8 mouse cellular contexts compared by ENCODE assay signal in genomic region chr7:141562852-141563427, GRCm38 (mm10). TPM values are rescaled to one million over a fixed set of nuclear protein-coding genes. Genes with fewer than 3 reads are reported as not detected.
A peak's percentile ranks its signal among the peaks of the same experiment; 100 is the strongest.
DNase-seq lines count a peak whose midpoint lies in the region; ATAC-seq and TF ChIP-seq lines count a peak whose summit lies in the region.

No protein-coding gene starts in this region.

- 0 out of 2 replicates have a peak, but pooled peaks have one; percentile 4 for ATAC-seq in intestine, postnatal 0 days
- no peak for ATAC-seq in limb, embryonic 12.5 days (ENCODE audit: insufficient number of reproducible peaks, insufficient read depth, low FRiP score, low TSS enrichment, low read depth)
- ATAC-seq in midbrain, postnatal 0 days (ENCODE audit: low FRiP score) = peak; percentile 12; the same call in 1 of the 2 replicates

- H3K9me3 ChIP-seq in intestine, postnatal 0 days (ENCODE audit: control insufficient read depth) = no peaks in the 10 kb centered on the region
- no peaks in the 10 kb centered on the region for H3K9me3 ChIP-seq in limb, embryonic 12.5 days
- no peaks in the 10 kb centered on the region for H3K9me3 ChIP-seq in midbrain, postnatal 0 days (ENCODE audit: low read length)

- 0 out of 2 replicates have a peak, but pooled peaks have one; percentile 24 for TF ChIP-seq POLR2A in testis, adult 2 months (IDR thresholded peaks at IDR 0.05; ENCODE audit: control insufficient read depth, low read depth, low read length)

- peak; percentile 82 for DNase-seq in 3134 (ENCODE audit: extremely low read depth, insufficient read length, low spot score)
- DNase-seq in adipocyte (ENCODE audit: low spot score) = peak; percentile 57
- peak; percentile 53 for DNase-seq in embryo, embryonic 9.5 days (ENCODE audit: extremely low spot score)
- peak; percentile 98 for DNase-seq in heart, adult 11 months
- peak; percentile 65 for DNase-seq in midbrain, postnatal 0 days (ENCODE audit: low spot score)

- H3K4me2 ChIP-seq in intestine, postnatal 0 days (replicated peaks; ENCODE audit: low read depth) = peak overlapping the region; percentile 90
- peak overlapping the region; percentile 78 for H3K4me2 ChIP-seq in limb, embryonic 12.5 days
- peak overlapping the region; percentile 79 for H3K4me2 ChIP-seq in midbrain, postnatal 0 days (ENCODE audit: low read depth, low read length, poor library complexity, severe bottlenecking)

- no peak for TF ChIP-seq CTCF in intestine, postnatal 0 days (IDR thresholded peaks at IDR 0.05; ENCODE audit: low read depth)
- no peak for TF ChIP-seq CTCF in midbrain, postnatal 0 days (IDR thresholded peaks at IDR 0.05)
- no peak for TF ChIP-seq CTCF in testis, adult 2 months (IDR thresholded peaks at IDR 0.05; ENCODE audit: control insufficient read depth, insufficient read depth, insufficient replicate concordance, low read depth, low read length)

- peaks cover 3% of the 10 kb centered on the region; the same call in 1 of the 2 replicates for H3K4me1 ChIP-seq in intestine, postnatal 0 days (replicated peaks; ENCODE audit: control insufficient read depth, insufficient read depth, low read length)
- peaks cover 26% of the 10 kb centered on the region for H3K4me1 ChIP-seq in limb, embryonic 12.5 days (replicated peaks)
- peaks cover 10% of the 10 kb centered on the region; the same call in 1 of the 2 replicates for H3K4me1 ChIP-seq in midbrain, postnatal 0 days (ENCODE audit: insufficient read depth, low read length)
- H3K4me1 ChIP-seq in testis, adult 2 months (ENCODE audit: control insufficient read depth, insufficient read depth, low read length) = peaks cover 13% of the 10 kb centered on the region

- peak overlapping the region; percentile 98 for H3K4me3 ChIP-seq in intestine, postnatal 0 days (ENCODE audit: low read depth, low read length)
- H3K4me3 ChIP-seq in limb, embryonic 12.5 days (replicated peaks) = peak overlapping the region; percentile 96
- H3K4me3 ChIP-seq in midbrain, postnatal 0 days (ENCODE audit: low read depth, low read length) = peak overlapping the region; percentile 86
- H3K4me3 ChIP-seq in testis, adult 2 months (ENCODE audit: control insufficient read depth, low read depth, low read length) = peak overlapping the region; percentile 86

- peak overlapping the region; percentile 94 for H3K9ac ChIP-seq in intestine, postnatal 0 days (ENCODE audit: low read depth, low read length)
- peak overlapping the region; percentile 94 for H3K9ac ChIP-seq in limb, embryonic 12.5 days (replicated peaks)
- H3K9ac ChIP-seq in midbrain, postnatal 0 days (replicated peaks; ENCODE audit: low read length, poor library complexity, severe bottlenecking) = peak overlapping the region; percentile 91

- peak overlapping the region; percentile 88 for H3K27ac ChIP-seq in intestine, postnatal 0 days (ENCODE audit: low read depth, low read length)
- H3K27ac ChIP-seq in limb, embryonic 12.5 days = no peak overlapping the region; the same call in 1 of the 2 replicates
- H3K27ac ChIP-seq in midbrain, postnatal 0 days (ENCODE audit: low read depth, low read length) = peak overlapping the region; percentile 91
- no peak overlapping the region for H3K27ac ChIP-seq in testis, adult 2 months (ENCODE audit: control insufficient read depth, insufficient read depth, low read depth, low read length)

- WGBS in intestine, postnatal 0 days = under 1% methylated on average over 21 of the region's 21 CpGs
- under 1% methylated on average over 21 of the region's 21 CpGs for WGBS in limb, embryonic 12.5 days
- WGBS in midbrain, postnatal 0 days = under 1% methylated on average over 21 of the region's 21 CpGs

- no peaks in the 10 kb centered on the region for H3K27me3 ChIP-seq in intestine, postnatal 0 days (replicated peaks; ENCODE audit: control insufficient read depth, insufficient read depth, low read length)
- no peaks in the 10 kb centered on the region for H3K27me3 ChIP-seq in limb, embryonic 12.5 days
- no peaks in the 10 kb centered on the region for H3K27me3 ChIP-seq in midbrain, postnatal 0 days (ENCODE audit: insufficient read depth, low read length)
- H3K27me3 ChIP-seq in testis, adult 2 months (ENCODE audit: control insufficient read depth, insufficient read depth, low read length) = no peaks in the 10 kb centered on the region

- no peaks in the 10 kb centered on the region for H3K36me3 ChIP-seq in intestine, postnatal 0 days (ENCODE audit: control insufficient read depth, insufficient read depth)
- peaks cover 11% of the 10 kb centered on the region; the same call in 1 of the 2 replicates for H3K36me3 ChIP-seq in limb, embryonic 12.5 days
- H3K36me3 ChIP-seq in midbrain, postnatal 0 days (ENCODE audit: insufficient read depth, low read length) = no peaks in the 10 kb centered on the region
- no peaks in the 10 kb centered on the region for H3K36me3 ChIP-seq in testis, adult 2 months (ENCODE audit: control insufficient read depth, insufficient read depth, low read length)

RNA-seq across cellular contexts. Expression of gene Ap2a2, which starts 1.0 kb away (rescaled TPM):
- polyA plus RNA-seq in intestine, postnatal 0 days (2015; fragmentation: Nextera tagmentation; extraction: Ambion mirVana) = 69.7 and 76.6 TPM in 2 replicates
- polyA plus RNA-seq in limb, embryonic 12.5 days (2016; fragmentation: Nextera tagmentation; extraction: Ambion mirVana) = 93.3 and 94.1 TPM in 2 replicates
- 203 and 220 TPM in 2 replicates for total RNA-seq in midbrain, postnatal 0 days (2014; rRNA removed)
- polyA plus RNA-seq in midbrain, postnatal 0 days (2015; fragmentation: Nextera tagmentation; extraction: Ambion mirVana) = 129 TPM in 2 replicates
- polyA plus RNA-seq in testis, adult 2 months (2012; rRNA removed) = 25.4 and 26.8 TPM in 2 replicates

RNA-seq across cellular contexts. Expression of gene Chid1, which starts 23.3 kb away (rescaled TPM):
- 20.5 and 23.8 TPM in 2 replicates for polyA plus RNA-seq in intestine, postnatal 0 days (2015; fragmentation: Nextera tagmentation; extraction: Ambion mirVana)
- polyA plus RNA-seq in limb, embryonic 12.5 days (2016; fragmentation: Nextera tagmentation; extraction: Ambion mirVana) = 27.5 and 28.0 TPM in 2 replicates
- 35.4 and 42.8 TPM in 2 replicates for total RNA-seq in midbrain, postnatal 0 days (2014; rRNA removed)
- 47.5 and 55.4 TPM in 2 replicates for polyA plus RNA-seq in midbrain, postnatal 0 days (2015; fragmentation: Nextera tagmentation; extraction: Ambion mirVana)
- polyA plus RNA-seq in testis, adult 2 months (2012; rRNA removed) = 81.0 and 89.4 TPM in 2 replicates

Comparison
In these comparisons a context has a peak if more than half of its experiments do, and no peak if none do; other contexts are left out.
1. H3K27ac ChIP-seq: peak in intestine, postnatal 0 days (single experiment) and midbrain, postnatal 0 days (single experiment); none in limb, embryonic 12.5 days (single experiment) and testis, adult 2 months (single experiment).
2. Peak in every context shown above with its lines, with median percentiles within 50 percentile points of each other: DNase-seq, H3K4me2 ChIP-seq, H3K4me3 ChIP-seq and H3K9ac ChIP-seq.